Mouse (Mus musculus): Measurements from ENCODE around the gene Tenm4.

The Tenm4 gene

GRCm38 (mm10) chr7:96203812-96204560 lies 32.9 kb downstream of the Tenm4 start:
- no peak for DNase-seq (ENCODE audit: low spot score in 2 of 2)

DNA sequence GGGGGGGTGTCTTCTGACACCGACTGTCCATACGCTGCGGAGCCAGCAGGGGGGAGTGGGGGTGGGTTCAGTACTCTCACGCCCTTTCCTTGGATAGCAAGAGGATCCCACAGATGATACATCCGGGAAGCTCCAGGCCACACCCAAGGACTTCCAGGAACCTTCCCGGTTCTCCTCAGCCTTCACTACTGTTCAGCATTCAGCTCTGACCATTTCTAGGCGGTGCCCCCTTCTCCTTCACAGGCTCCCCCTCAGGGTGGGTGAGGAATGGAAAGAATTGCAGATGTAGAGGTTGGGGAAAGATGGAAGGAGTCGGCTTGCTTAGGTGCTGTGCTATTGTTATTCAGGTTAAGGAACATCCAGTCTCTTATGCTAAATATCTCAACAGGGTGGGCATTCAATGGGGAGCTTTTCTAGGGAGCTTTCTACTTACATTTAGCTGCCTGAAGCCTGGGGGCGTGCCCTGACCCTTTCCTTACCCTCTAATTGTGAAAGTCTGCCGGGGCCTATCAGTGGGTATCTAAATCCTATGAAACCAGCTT lies 33.8 kb downstream of the Tenm4 start:
- DNase-seq (ENCODE audit: low spot score in 2 of 2): no peak

DNA sequence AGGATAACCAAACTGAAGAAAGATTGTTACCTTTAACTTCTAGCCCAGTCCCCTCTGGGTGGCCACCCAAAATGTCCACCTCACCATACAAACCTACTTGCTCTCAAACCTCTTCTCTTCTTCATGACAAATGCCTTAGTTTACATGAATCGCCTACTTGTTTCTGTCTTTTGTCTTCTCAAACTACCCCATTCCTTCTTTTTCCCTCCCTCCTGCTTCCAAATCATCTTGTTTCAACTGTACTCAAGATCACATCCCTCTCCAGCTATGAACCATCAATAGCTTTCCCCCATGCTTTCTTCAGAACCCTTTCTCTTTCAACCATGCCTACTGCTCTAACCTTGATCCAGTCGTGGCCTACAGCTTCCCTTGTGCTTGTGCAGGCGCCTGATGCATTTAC lies 36.0 kb downstream of the Tenm4 start:
- no peak for DNase-seq (ENCODE audit: low spot score in 2 of 2)

GRCm38 (mm10) chr7:96209783-96210524 lies 38.9 kb downstream of the Tenm4 start:
- peak in 1 of 2 experiments; percentile 42 for DNase-seq (ENCODE audit: low spot score in 2 of 2)

DNA sequence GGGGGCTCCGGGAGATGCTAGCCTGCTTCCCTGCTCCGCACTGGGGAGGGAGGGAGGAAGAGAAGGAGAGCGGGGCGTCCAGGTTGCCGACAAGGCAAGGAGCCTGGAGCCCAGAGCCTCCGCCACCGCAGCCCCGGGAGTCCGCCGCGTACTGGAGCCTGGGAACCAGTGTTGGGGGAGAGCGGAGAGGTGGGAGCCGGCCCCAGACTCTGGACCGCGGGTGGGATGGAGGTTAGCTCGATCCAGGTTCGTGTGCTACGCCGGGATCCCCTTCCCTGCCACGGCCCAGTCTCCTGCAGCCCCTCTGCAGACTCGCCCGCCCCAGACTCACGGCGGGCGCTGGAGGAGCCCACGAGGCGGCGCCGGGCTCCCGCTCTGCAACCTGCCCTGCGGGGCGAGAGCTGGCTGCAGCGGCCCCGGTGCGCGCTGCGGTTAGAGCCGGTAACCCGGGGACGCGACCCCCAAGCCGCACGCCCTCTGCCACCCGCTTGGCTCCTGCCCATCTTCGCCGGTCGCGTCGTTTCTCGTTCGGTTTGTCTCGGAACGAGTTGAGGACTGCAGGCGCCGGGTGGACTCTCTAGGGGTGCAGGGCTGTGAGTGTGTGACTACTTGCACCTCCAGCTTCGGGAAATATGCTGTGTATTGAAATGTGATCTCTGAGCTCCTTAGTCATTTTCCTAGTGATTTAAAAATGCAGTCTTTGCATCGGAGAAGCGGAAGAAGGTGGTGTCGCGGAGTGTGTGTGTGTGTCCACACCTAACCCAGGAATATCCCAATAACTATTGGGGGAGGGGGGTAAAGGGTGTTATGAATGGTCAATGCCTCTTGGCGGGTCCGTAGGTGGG lies 39.7 kb downstream of the Tenm4 start:
- DNase-seq (ENCODE audit: low spot score in 2 of 2): peak; percentile 34 to 67

GRCm38 (mm10) chr7:96211618-96212021 lies 40.6 kb downstream of the Tenm4 start:
- no peak for DNase-seq (ENCODE audit: low spot score in 2 of 2)

DNA sequence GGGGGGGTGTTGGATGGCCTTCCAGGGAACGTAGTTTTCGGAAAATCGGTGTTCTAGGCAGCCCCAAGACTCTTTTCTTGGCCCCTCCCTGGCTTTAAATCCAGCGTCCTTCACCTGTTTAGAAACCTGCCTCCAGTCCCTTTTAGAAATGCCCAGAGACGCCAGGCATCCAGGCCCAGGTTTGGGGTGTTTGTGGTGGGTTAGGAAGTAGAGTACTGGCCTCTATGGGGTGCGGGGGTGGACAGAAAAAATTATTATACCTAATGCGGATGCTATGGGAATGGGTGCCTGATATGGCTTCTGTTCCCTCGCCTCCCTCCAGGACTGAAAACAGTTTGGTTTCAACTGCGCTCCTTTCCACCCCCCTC lies 41.2 kb downstream of the Tenm4 start:
- DNase-seq (ENCODE audit: low spot score in 2 of 2): no peak

DNA sequence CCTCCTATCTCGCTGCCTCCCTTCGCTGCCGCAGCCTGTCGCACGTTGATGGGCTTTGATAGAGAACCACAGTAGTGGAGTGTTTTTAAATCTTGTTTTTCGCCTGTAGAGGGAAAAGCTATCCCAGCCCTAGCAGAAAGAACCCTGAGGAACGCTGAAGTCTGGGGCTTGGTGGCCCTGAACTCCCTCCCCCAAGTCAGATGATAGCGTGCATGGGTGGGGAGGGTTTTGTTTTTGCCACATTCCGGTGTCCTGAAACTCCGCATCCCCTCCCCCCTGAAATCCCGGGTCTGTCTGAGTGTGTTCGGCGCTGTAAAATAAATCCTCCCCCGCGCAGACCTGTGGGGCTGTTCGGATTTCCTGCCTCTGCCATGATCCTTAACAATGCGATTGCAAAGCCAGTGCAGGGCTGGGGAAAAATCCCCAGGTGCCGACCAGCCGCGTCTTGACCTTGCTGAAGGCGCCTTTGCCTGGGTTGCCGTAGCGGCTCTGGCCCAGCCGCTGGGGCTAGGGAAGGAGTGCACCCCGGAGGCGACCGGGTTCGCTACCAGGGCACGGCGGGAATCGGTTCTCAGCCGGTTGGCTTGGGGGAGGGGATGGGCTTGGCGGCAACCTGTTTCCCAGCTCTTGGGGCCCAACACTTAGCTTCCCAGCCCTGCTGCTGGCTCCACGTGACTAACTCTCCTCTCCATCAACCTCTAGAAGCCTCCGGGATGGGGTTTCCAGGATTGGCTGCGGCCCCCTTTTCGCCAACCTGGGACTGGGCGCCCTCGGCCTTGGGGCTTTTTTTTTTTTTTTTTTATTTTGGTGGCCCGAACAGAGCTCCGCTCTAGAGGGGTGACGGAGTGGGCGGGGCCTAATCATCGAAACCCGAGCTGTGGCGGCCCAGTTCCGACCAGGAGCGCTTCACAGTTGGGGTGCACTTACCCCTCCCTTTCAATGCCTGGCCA lies 41.8 kb downstream of the Tenm4 start:
- DNase-seq (ENCODE audit: low spot score in 2 of 2): peak; percentile 44 to 65

- DNase-seq (ENCODE audit: low spot score in 2 of 2): no peak
Observed at GRCm38 (mm10) chr7:96213741-96214140, 42.7 kb downstream of the Tenm4 start.

- DNase-seq (ENCODE audit: low spot score in 2 of 2): no peak
Observed at GRCm38 (mm10) chr7:96214876-96215275, 43.8 kb downstream of the Tenm4 start.

DNA sequence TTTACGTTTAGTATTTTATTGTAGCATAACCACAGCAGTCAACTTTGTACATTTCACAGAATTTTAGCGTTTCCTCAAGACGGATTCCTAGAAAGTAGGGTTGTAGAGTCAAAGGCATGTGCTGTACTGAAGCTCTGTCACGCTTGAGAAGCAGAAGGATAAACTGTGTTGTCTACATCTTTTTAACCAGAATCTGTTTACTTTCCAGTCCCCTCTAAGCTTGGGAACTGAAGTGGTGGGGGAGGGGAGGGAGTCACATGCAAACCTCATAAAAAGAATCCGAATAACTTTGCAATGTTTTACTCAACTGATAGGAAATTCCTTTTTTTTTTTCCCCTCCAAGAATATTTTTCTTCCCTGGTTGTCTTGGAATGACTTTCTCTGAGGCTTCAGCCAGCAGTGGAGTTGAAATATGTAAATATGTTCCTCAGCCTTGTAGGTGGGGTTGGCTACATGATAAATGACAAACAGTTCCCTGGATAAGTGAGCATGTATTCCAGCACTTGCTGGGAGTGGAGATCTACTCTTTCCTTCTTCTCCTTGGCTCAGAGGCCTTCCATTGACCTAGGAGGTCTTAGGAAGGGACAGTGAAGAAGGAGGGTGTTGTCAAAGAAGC lies 45.0 kb downstream of the Tenm4 start:
- DNase-seq (ENCODE audit: low spot score in 2 of 2): no peak

- DNase-seq (ENCODE audit: low spot score in 2 of 2): no peak
Observed at GRCm38 (mm10) chr7:96219386-96219785, 48.3 kb downstream of the Tenm4 start.

GRCm38 (mm10) chr7:96220647-96221046 lies 49.6 kb downstream of the Tenm4 start:
- no peak for DNase-seq (ENCODE audit: low spot score in 2 of 2)

GRCm38 (mm10) chr7:96222569-96222968 lies 51.5 kb downstream of the Tenm4 start:
- DNase-seq (ENCODE audit: low spot score in 2 of 2): no peak

GRCm38 (mm10) chr7:96228562-96229268 lies 57.7 kb downstream of the Tenm4 start:
- no peak for DNase-seq (ENCODE audit: low spot score in 2 of 2)

- DNase-seq (ENCODE audit: low spot score in 2 of 2): no peak
Observed at GRCm38 (mm10) chr7:96230006-96230719, 59.1 kb downstream of the Tenm4 start.

DNA sequence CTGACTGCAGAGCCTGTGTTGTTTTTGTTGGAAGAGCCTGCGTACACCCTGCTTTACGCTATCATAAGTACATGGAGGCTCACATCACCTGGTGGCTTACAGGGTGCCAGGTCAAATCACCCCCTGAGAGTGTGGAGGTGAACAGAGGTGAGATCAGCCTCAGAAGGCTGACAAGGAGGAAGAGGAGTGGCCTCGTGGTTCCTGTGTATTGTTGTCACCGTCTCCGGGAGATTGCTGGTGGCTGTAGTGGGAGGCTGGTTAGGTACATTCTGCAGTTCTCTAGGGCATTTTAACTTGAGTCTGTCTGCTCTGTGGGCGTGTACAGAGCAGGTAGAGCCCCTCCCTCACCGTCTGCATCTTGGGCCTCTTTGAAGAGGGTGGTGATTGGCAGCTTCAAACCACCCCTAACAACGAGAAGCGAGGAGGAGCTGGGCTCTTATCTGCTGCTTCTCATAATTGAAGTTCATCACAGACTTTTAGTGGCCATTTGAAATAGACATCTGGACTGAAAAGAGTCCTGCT lies 59.7 kb downstream of the Tenm4 start:
- no peak for DNase-seq (ENCODE audit: low spot score in 2 of 2)

DNA sequence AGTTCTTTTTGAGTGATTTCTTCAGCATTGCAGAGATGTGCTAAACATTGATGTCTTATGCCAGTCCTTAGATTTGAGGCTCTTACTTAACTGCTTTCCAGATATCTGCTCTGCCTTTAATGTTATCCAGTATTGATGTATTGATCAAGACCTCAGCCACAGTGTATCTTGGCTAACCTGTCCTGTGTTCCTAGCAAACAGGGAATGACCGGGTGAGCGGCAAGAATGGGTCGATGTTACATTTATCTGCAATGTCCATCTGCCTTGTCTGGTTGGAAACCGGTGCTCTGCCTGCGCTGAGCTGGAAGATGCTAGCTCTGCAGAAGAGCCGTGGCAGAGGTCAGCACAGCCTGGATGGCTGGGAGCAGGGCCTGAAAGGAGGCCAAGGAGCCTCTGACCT lies 64.8 kb downstream of the Tenm4 start:
- DNase-seq (ENCODE audit: low spot score in 2 of 2): no peak

DNA sequence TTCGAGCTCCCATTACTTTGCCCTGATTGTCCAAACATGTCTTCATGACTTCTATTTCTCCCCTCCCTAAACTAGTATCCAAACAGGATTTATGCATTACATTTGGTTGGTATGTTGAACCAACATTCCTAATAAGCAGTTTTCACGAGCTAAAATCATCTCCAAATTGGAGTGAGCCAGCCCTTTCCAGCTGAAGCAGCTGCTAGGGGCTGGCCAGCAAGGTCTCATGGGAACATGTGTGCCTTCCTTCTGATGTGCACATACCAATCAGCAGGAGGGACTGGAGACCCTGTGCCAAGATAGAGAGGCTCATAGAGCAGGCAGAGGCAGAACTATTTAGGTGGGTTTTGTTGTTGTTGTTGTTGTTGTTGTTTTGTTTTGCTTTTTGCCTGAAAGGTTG lies 69.6 kb downstream of the Tenm4 start:
- DNase-seq (ENCODE audit: low spot score in 2 of 2): no peak

All from urinary bladder, postnatal 4 days (tissue).